Mouse (Mus musculus) midbrain, embryonic 14.5 days (tissue): ENCODE data around the gene Mtf1. TPM values are rescaled to one million over a fixed set of nuclear protein-coding genes. Genes with fewer than 3 reads are reported as not detected.
A peak's percentile ranks its signal among the peaks of the same experiment; 100 is the strongest.

ENCODE experiments used
- ATAC-seq: fragments of 200-750 bp; cut with Nextera tagmentation; 2 replicates; pipeline ENCODE4 v1.8.0; 2017; ENCODE audit warnings: moderate number of reproducible peaks, moderate library complexity; ENCODE audit not compliant: low FRiP score, low TSS enrichment
- DNase-seq: peaks from one replicate; pipeline ENCODE4 v3.0.0-alpha.2; 2015
- H3K27ac ChIP-seq: fragments of 300-500 bp; sonication (generic); replicated peaks from 2 replicates; pipeline ENCODE4 v1.5.1; 2014; ENCODE audit warnings: mild to moderate bottlenecking, low read depth, low read length, moderate library complexity
- H3K27me3 ChIP-seq: fragments of 300-500 bp; sonication (generic); 2 replicates; pipeline ENCODE4 v1.6.1; 2014; ENCODE audit warnings: low read length, control low read depth, mixed read lengths; ENCODE audit not compliant: control insufficient read depth, insufficient read depth
- H3K36me3 ChIP-seq: fragments of 300-500 bp; sonication (generic); 2 replicates; pipeline ENCODE4 v1.6.1; 2014; ENCODE audit warnings: low read length, control low read depth; ENCODE audit not compliant: control insufficient read depth, insufficient read depth
- H3K4me1 ChIP-seq: fragments of 300-500 bp; sonication (generic); 2 replicates; pipeline ENCODE4 v1.6.1; 2014; ENCODE audit warnings: mild to moderate bottlenecking, antibody characterized with exemption, low read length, control low read depth; ENCODE audit not compliant: control insufficient read depth, insufficient read depth
- H3K4me2 ChIP-seq: fragments of 300-500 bp; sonication (generic); 2 replicates; pipeline ENCODE4 v1.6.1; 2014; ENCODE audit warnings: mild to moderate bottlenecking, low read length, moderate library complexity
- H3K4me3 ChIP-seq: fragments of 300-500 bp; sonication (generic); replicated peaks from 2 replicates; pipeline ENCODE4 v1.5.1; 2014; ENCODE audit warnings: low read depth, low read length
- H3K9ac ChIP-seq: fragments of 300-500 bp; sonication (generic); replicated peaks from 2 replicates; pipeline ENCODE4 v1.6.1; 2014; ENCODE audit warnings: mild to moderate bottlenecking, low read length, moderate library complexity
- H3K9me3 ChIP-seq: fragments of 300-500 bp; sonication (generic); 2 replicates; pipeline ENCODE4 v1.6.1; 2016; ENCODE audit warnings: low read length, control low read depth, mixed read lengths; ENCODE audit not compliant: control insufficient read depth
- WGBS: fragments of 180-500 bp; shearing (Covaris S2); extraction: QIAGEN DNeasy Blood & Tissue Kit; methylation state at CpG from one replicate; pipeline ENCODE4 v1.1.7; 2014; 5-methylcytosine and 5-hydroxymethylcytosine counted together
- polyA plus RNA-seq: library from polyadenylated mRNA; unstranded; fragments of >200 nt; fragmentation: Nextera tagmentation; extraction: Ambion mirVana; gene quantifications from 2 replicates; pipeline ENCODE4 v1.2.1, GENCODE M21; 2014

Gene Mtf1
- polyA plus RNA-seq, 1 experiment from 2014 or later = 11.4 TPM

- no peak overlapping the region for H3K4me2 ChIP-seq
- H3K9me3 ChIP-seq = no peaks in the 10 kb centered on the region
- DNase-seq (no peak), ATAC-seq (no peak)
- 96% methylated on average over 7 of the region's 7 CpGs for WGBS
- peaks cover 4% of the 10 kb centered on the region; the same call in 1 of the 2 replicates for H3K4me1 ChIP-seq
- peaks cover 50% of the 10 kb centered on the region for H3K36me3 ChIP-seq
- no peak overlapping the region for H3K27ac ChIP-seq
- no peak overlapping the region for H3K9ac ChIP-seq
- H3K4me3 ChIP-seq = no peak overlapping the region
- H3K27me3 ChIP-seq = no peaks in the 10 kb centered on the region
Measured at GRCm38 (mm10) chr4:124810056-124810455, 8.2 kb downstream of the Mtf1 start.

GRCm38 (mm10) chr4:124811347-124811975 is 9.6 kb downstream of the Mtf1 start:
- no peak overlapping the region; the same call in 1 of the 2 replicates for H3K9ac ChIP-seq
- H3K9me3 ChIP-seq = no peaks in the 10 kb centered on the region
- H3K36me3 ChIP-seq = peaks cover 49% of the 10 kb centered on the region
- no peak overlapping the region for H3K4me3 ChIP-seq
- no peaks in the 10 kb centered on the region for H3K27me3 ChIP-seq
- peak; percentile 18 for DNase-seq
- H3K4me1 ChIP-seq = peaks cover 4% of the 10 kb centered on the region; the same call in 1 of the 2 replicates
- H3K27ac ChIP-seq = no peak overlapping the region
- 14% methylated on average over 9 of the region's 9 CpGs for WGBS
- no peak overlapping the region for H3K4me2 ChIP-seq
- ATAC-seq = no peak

- 90% methylated on average over 11 of the region's 11 CpGs for WGBS
- ATAC-seq (no peak), DNase-seq (no peak)
- peaks cover 4% of the 10 kb centered on the region; the same call in 1 of the 2 replicates for H3K4me1 ChIP-seq
- no peak overlapping the region for H3K4me2 ChIP-seq
- H3K9me3 ChIP-seq = no peaks in the 10 kb centered on the region
- no peak overlapping the region for H3K9ac ChIP-seq
- H3K4me3 ChIP-seq = no peak overlapping the region
- H3K36me3 ChIP-seq = peaks cover 31% of the 10 kb centered on the region
- no peak overlapping the region for H3K27ac ChIP-seq
- H3K27me3 ChIP-seq = no peaks in the 10 kb centered on the region
Measured at GRCm38 (mm10) chr4:124815901-124816300, 14.0 kb downstream of the Mtf1 start.

GRCm38 (mm10) chr4:124817803-124818202 is 15.9 kb downstream of the Mtf1 start:
- H3K9ac ChIP-seq = 0 out of 2 replicates have a peak overlapping the region, but pooled peaks have one; percentile 1
- H3K4me1 ChIP-seq = no peaks in the 10 kb centered on the region
- H3K4me2 ChIP-seq = no peak overlapping the region
- no peaks in the 10 kb centered on the region for H3K9me3 ChIP-seq
- WGBS = 10% methylated on average over 6 of the region's 6 CpGs
- H3K27me3 ChIP-seq = no peaks in the 10 kb centered on the region
- H3K27ac ChIP-seq = no peak overlapping the region
- no peak for ATAC-seq
- peak; percentile 21 for DNase-seq
- no peak overlapping the region for H3K4me3 ChIP-seq
- H3K36me3 ChIP-seq = peaks cover 41% of the 10 kb centered on the region

- no peak overlapping the region for H3K9ac ChIP-seq
- ATAC-seq (no peak), DNase-seq (no peak)
- H3K36me3 ChIP-seq = peaks cover 51% of the 10 kb centered on the region
- H3K4me3 ChIP-seq = no peak overlapping the region
- no peak overlapping the region for H3K27ac ChIP-seq
- H3K27me3 ChIP-seq = no peaks in the 10 kb centered on the region
- H3K4me2 ChIP-seq = no peak overlapping the region
- no peaks in the 10 kb centered on the region for H3K9me3 ChIP-seq
- no peaks in the 10 kb centered on the region for H3K4me1 ChIP-seq
- WGBS = 95% methylated on average over 4 of the region's 4 CpGs
Measured at GRCm38 (mm10) chr4:124818832-124819231, 16.9 kb downstream of the Mtf1 start.

GRCm38 (mm10) chr4:124824967-124825366 is 23.1 kb downstream of the Mtf1 start:
- no peaks in the 10 kb centered on the region for H3K9me3 ChIP-seq
- no peaks in the 10 kb centered on the region for H3K27me3 ChIP-seq
- no peak overlapping the region for H3K27ac ChIP-seq
- ATAC-seq (no peak), DNase-seq (no peak)
- WGBS = 92% methylated on average over 6 of the region's 6 CpGs
- H3K4me1 ChIP-seq = no peaks in the 10 kb centered on the region
- peaks cover 69% of the 10 kb centered on the region for H3K36me3 ChIP-seq
- no peak overlapping the region for H3K9ac ChIP-seq
- H3K4me3 ChIP-seq = no peak overlapping the region
- H3K4me2 ChIP-seq = no peak overlapping the region

- no peak overlapping the region for H3K4me3 ChIP-seq
- no peak for DNase-seq
- no peak overlapping the region for H3K9ac ChIP-seq
- no peak overlapping the region for H3K27ac ChIP-seq
- H3K4me1 ChIP-seq = no peaks in the 10 kb centered on the region
- no peak overlapping the region for H3K4me2 ChIP-seq
- ATAC-seq = no peak
- WGBS = 96% methylated on average over 21 of the region's 21 CpGs
- no peaks in the 10 kb centered on the region for H3K9me3 ChIP-seq
- no peaks in the 10 kb centered on the region for H3K27me3 ChIP-seq
- peaks cover 69% of the 10 kb centered on the region for H3K36me3 ChIP-seq
Measured at GRCm38 (mm10) chr4:124825371-124825965, 23.6 kb downstream of the Mtf1 start.

- no peak overlapping the region for H3K9ac ChIP-seq
- ATAC-seq (no peak), DNase-seq (no peak)
- 90% methylated on average over 5 of the region's 5 CpGs for WGBS
- H3K4me3 ChIP-seq = no peak overlapping the region
- H3K9me3 ChIP-seq = no peaks in the 10 kb centered on the region
- H3K27me3 ChIP-seq = no peaks in the 10 kb centered on the region
- no peak overlapping the region for H3K27ac ChIP-seq
- H3K4me2 ChIP-seq = no peak overlapping the region
- H3K36me3 ChIP-seq = peaks cover 61% of the 10 kb centered on the region
- H3K4me1 ChIP-seq = no peaks in the 10 kb centered on the region
Measured at GRCm38 (mm10) chr4:124829671-124830070, 27.8 kb downstream of the Mtf1 start.

GRCm38 (mm10) chr4:124832796-124833195 is 30.9 kb downstream of the Mtf1 start:
- Histone ChIP-seq H3K9ac (no peak overlapping the region), H3K4me2 (no peak overlapping the region), H3K27me3 (no peaks in the 10 kb centered on the region), H3K9me3 (no peaks in the 10 kb centered on the region), H3K4me3 (no peak overlapping the region), H3K27ac (no peak overlapping the region), H3K4me1 (no peaks in the 10 kb centered on the region), H3K36me3 (peaks cover 64% of the 10 kb centered on the region)
- DNase-seq (no peak), ATAC-seq (no peak)
- WGBS = 94% methylated on average over 10 of the region's 10 CpGs
